In the genomic region with DNA sequence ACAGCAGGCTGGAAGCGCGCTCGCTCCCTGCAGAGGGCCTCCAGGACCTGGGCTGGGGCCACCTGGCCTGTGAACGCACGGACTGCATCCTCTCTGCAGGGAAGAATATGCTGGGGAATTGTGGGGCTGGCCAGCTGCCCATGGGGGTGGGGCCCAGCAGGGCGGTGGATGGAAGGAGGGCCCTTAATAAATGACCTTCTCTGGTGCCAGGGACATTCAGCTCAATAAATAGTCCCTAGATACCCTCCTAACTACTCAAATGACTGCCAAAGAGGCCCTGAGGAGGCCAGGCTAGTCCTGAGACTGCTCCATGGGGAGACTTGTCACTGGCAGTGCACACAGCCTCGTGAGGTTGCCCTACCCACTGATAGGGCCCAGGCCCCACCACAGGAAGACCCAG, we compare ENCODE assay signal across 14 mouse cellular contexts. TPM values are rescaled to one million over a fixed set of nuclear protein-coding genes. Genes with fewer than 3 reads are reported as not detected.
DNase-seq lines count a peak whose midpoint lies in the region; ATAC-seq and TF ChIP-seq lines count a peak whose summit lies in the region.
"Had no signal": no experiment of that assay in that cellular context is flagged by ENCODE, and none has a peak within 500 bp of the region (broad histone marks: within the 10 kb centered on the region; RNA-seq: fewer than 3 reads in every experiment).

No protein-coding gene starts in this region.

- TF ChIP-seq POLR2A in thymus, adult 2 months (IDR thresholded peaks at IDR 0.05; ENCODE audit: control insufficient read depth, extremely low read depth, insufficient read depth, low read length, poor library complexity) = no peak

- H3K4me1 ChIP-seq in midbrain, embryonic 10.5 days = peaks cover 38% of the 10 kb centered on the region
- H3K4me1 ChIP-seq in midbrain, embryonic 16.5 days (ENCODE audit: control insufficient read depth, insufficient read depth, low read length) = peaks cover 17% of the 10 kb centered on the region
- peaks cover 34% of the 10 kb centered on the region for H3K4me1 ChIP-seq in embryonic facial prominence, embryonic 10.5 days
- H3K4me1 ChIP-seq in limb, embryonic 13.5 days = peaks cover 18% of the 10 kb centered on the region
- peaks cover 15% of the 10 kb centered on the region for H3K4me1 ChIP-seq in thymus, adult 2 months (replicated peaks; ENCODE audit: control insufficient read depth, insufficient read depth, low read length)

- no peaks in the 10 kb centered on the region for H3K9me3 ChIP-seq in midbrain, embryonic 10.5 days (replicated peaks)
- no peaks in the 10 kb centered on the region for H3K9me3 ChIP-seq in midbrain, embryonic 16.5 days (replicated peaks; ENCODE audit: control insufficient read depth, low read length, poor library complexity, severe bottlenecking)
- no peaks in the 10 kb centered on the region for H3K9me3 ChIP-seq in embryonic facial prominence, embryonic 10.5 days
- H3K9me3 ChIP-seq in limb, embryonic 13.5 days = no peaks in the 10 kb centered on the region

- no peak for ATAC-seq in midbrain, embryonic 16.5 days
- no peak for ATAC-seq in limb, embryonic 13.5 days (ENCODE audit: low FRiP score, low read depth)
- ATAC-seq: activated CD4-positive, CD25-positive, alpha-beta regulatory T cell, adult 4 months had no signal

- DNase-seq in gastrocnemius, adult 2 months = peak; percentile 55
- no peak for DNase-seq in gastrocnemius, postnatal 36 days
- DNase-seq in midbrain, embryonic 10.5 days (ENCODE audit: low spot score) = no peak
- no peak for DNase-seq in embryonic facial prominence, embryonic 10.5 days (ENCODE audit: low spot score)
- DNase-seq in urinary bladder, postnatal 25 days (ENCODE audit: low spot score) = no peak
- no peak for DNase-seq in thymus, adult 2 months
- DNase-seq: gastrocnemius, postnatal 10 days; lung, embryonic 14.5 days; thymus, postnatal 4 days had no signal

- peaks cover 66% of the 10 kb centered on the region for H3K36me3 ChIP-seq in midbrain, embryonic 10.5 days
- H3K36me3 ChIP-seq in midbrain, embryonic 16.5 days (ENCODE audit: control insufficient read depth, insufficient read depth, low read length) = peaks cover 19% of the 10 kb centered on the region
- peaks cover 66% of the 10 kb centered on the region for H3K36me3 ChIP-seq in embryonic facial prominence, embryonic 10.5 days (replicated peaks)
- peaks cover 64% of the 10 kb centered on the region for H3K36me3 ChIP-seq in limb, embryonic 13.5 days
- no peaks in the 10 kb centered on the region; the same call in 1 of the 2 replicates for H3K36me3 ChIP-seq in thymus, adult 2 months (ENCODE audit: control insufficient read depth, insufficient read depth, low read length)

- H3K27ac ChIP-seq in gastrocnemius, adult 2 months = no peak overlapping the region; the same call in 1 of the 2 replicates
- no peak overlapping the region for H3K27ac ChIP-seq in midbrain, embryonic 10.5 days (replicated peaks)
- H3K27ac ChIP-seq in midbrain, embryonic 16.5 days (ENCODE audit: low read length) = no peak overlapping the region
- H3K27ac ChIP-seq in embryonic facial prominence, embryonic 10.5 days (replicated peaks) = no peak overlapping the region
- no peak overlapping the region for H3K27ac ChIP-seq in limb, embryonic 13.5 days
- no peak overlapping the region for H3K27ac ChIP-seq in thymus, adult 2 months (ENCODE audit: control insufficient read depth, insufficient read depth, low read length)

- intact Hi-C loops in gastrocnemius, adult 2 months (cut with DNase I) = no loop called here
- intact Hi-C loops in gastrocnemius, postnatal 36 days (cut with DNase I) = no loop called here

- no peak overlapping the region for H3K4me2 ChIP-seq in midbrain, embryonic 16.5 days (ENCODE audit: low read length)
- no peak overlapping the region for H3K4me2 ChIP-seq in limb, embryonic 13.5 days (replicated peaks)
- H3K4me2 ChIP-seq: lung, embryonic 14.5 days had no signal

- no peak overlapping the region for H3K9ac ChIP-seq in midbrain, embryonic 16.5 days (ENCODE audit: low read depth, low read length)
- H3K9ac ChIP-seq in limb, embryonic 13.5 days = peak overlapping the region; percentile 48
- H3K9ac ChIP-seq: lung, embryonic 14.5 days had no signal

- no peak overlapping the region for H3K4me3 ChIP-seq in gastrocnemius, adult 2 months
- peak overlapping the region; percentile 77; the same call in 1 of the 2 replicates for H3K4me3 ChIP-seq in midbrain, embryonic 10.5 days
- H3K4me3 ChIP-seq in midbrain, embryonic 16.5 days (ENCODE audit: low read depth, low read length) = no peak overlapping the region
- peak overlapping the region; percentile 75; the same call in 1 of the 2 replicates for H3K4me3 ChIP-seq in embryonic facial prominence, embryonic 10.5 days
- H3K4me3 ChIP-seq in limb, embryonic 13.5 days = no peak overlapping the region
- H3K4me3 ChIP-seq in thymus, adult 2 months (ENCODE audit: control insufficient read depth, insufficient read depth, low read length) = no peak overlapping the region

- H3K27me3 ChIP-seq in midbrain, embryonic 10.5 days (ENCODE audit: low read depth, poor library complexity, severe bottlenecking) = no peaks in the 10 kb centered on the region
- no peaks in the 10 kb centered on the region for H3K27me3 ChIP-seq in midbrain, embryonic 16.5 days (ENCODE audit: control insufficient read depth, insufficient read depth, low read depth, low read length)
- no peaks in the 10 kb centered on the region for H3K27me3 ChIP-seq in embryonic facial prominence, embryonic 10.5 days (replicated peaks; ENCODE audit: low read depth, poor library complexity, severe bottlenecking)
- H3K27me3 ChIP-seq in limb, embryonic 13.5 days = no peaks in the 10 kb centered on the region
- H3K27me3 ChIP-seq in thymus, adult 2 months (ENCODE audit: control insufficient read depth, insufficient read depth, low read length) = no peaks in the 10 kb centered on the region

- 88% methylated on average over 7 of the region's 7 CpGs for WGBS in midbrain, embryonic 10.5 days
- WGBS in midbrain, embryonic 16.5 days = 77% methylated on average over 7 of the region's 7 CpGs
- WGBS in embryonic facial prominence, embryonic 10.5 days = 88% methylated on average over 7 of the region's 7 CpGs
- 77% methylated on average over 7 of the region's 7 CpGs for WGBS in limb, embryonic 13.5 days
- 93% methylated on average over 7 of the region's 7 CpGs for WGBS in thymus, adult 2 months

- TF ChIP-seq CTCF in gastrocnemius, adult 2 months (IDR thresholded peaks at IDR 0.05) = no peak
- no peak for TF ChIP-seq CTCF in thymus, adult 2 months (IDR thresholded peaks at IDR 0.05; ENCODE audit: borderline replicate concordance, control insufficient read depth, extremely low read depth, insufficient read depth, low read length, poor library complexity)

RNA-seq across cellular contexts. Expression of a gene that starts 2.4 kb away (rescaled TPM):
- total RNA-seq in gastrocnemius, adult 2 months (2021) = 1 to 10 TPM; 9.0 to 9.1 TPM
- 10 to 100 TPM in 1 of 2 experiments, 1 to 10 TPM in 1; 8.7 to 10.1 TPM for total RNA-seq in gastrocnemius, postnatal 36 days (2021)
- polyA plus RNA-seq in midbrain, embryonic 10.5 days (2016; fragmentation: Nextera tagmentation; extraction: Ambion mirVana) = 75.8 and 103 TPM in 2 replicates
- 147 and 165 TPM in 2 replicates for polyA plus RNA-seq in midbrain, embryonic 16.5 days (2015; fragmentation: Nextera tagmentation; extraction: Ambion mirVana)
- polyA plus RNA-seq in embryonic facial prominence, embryonic 10.5 days (2016; fragmentation: Nextera tagmentation; extraction: Ambion mirVana) = 59.9 and 69.1 TPM in 2 replicates
- polyA plus RNA-seq in limb, embryonic 13.5 days (2015; fragmentation: Nextera tagmentation; extraction: Ambion mirVana) = 85.1 and 98.6 TPM in 2 replicates
- polyA plus RNA-seq in thymus, adult 2 months (2012; rRNA removed) = 73.9 and 80.3 TPM in 2 replicates

RNA-seq across cellular contexts. Expression of a gene that starts 3.3 kb away (rescaled TPM):
- not detected for total RNA-seq in gastrocnemius, adult 2 months (2021)
- total RNA-seq in gastrocnemius, postnatal 36 days (2021) = not detected
- polyA plus RNA-seq in midbrain, embryonic 10.5 days (2016; fragmentation: Nextera tagmentation; extraction: Ambion mirVana) = 0.79 and 1.2 TPM in 2 replicates
- polyA plus RNA-seq in midbrain, embryonic 16.5 days (2015; fragmentation: Nextera tagmentation; extraction: Ambion mirVana) = 0.34 and 0.39 TPM in 2 replicates
- polyA plus RNA-seq in embryonic facial prominence, embryonic 10.5 days (2016; fragmentation: Nextera tagmentation; extraction: Ambion mirVana) = 0.62 and 1.2 TPM in 2 replicates
- 0.27 and 0.31 TPM in 2 replicates for polyA plus RNA-seq in limb, embryonic 13.5 days (2015; fragmentation: Nextera tagmentation; extraction: Ambion mirVana)
- polyA plus RNA-seq in thymus, adult 2 months (2012; rRNA removed) = 0.27 and 0.48 TPM in 2 replicates
- total RNA-seq: gastrocnemius, postnatal 10 days; left cerebral cortex, adult 2 months had no signal

RNA-seq across cellular contexts. Expression of a gene that starts 9.5 kb away (rescaled TPM):
- total RNA-seq in gastrocnemius, adult 2 months (2021) = 10 to 100 TPM; 28.6 to 38.7 TPM
- total RNA-seq in gastrocnemius, postnatal 36 days (2021) = 10 to 100 TPM; 26.0 to 30.5 TPM
- polyA plus RNA-seq in midbrain, embryonic 10.5 days (2016; fragmentation: Nextera tagmentation; extraction: Ambion mirVana) = 28.1 and 29.5 TPM in 2 replicates
- 29.0 and 30.2 TPM in 2 replicates for polyA plus RNA-seq in midbrain, embryonic 16.5 days (2015; fragmentation: Nextera tagmentation; extraction: Ambion mirVana)
- 23.9 and 25.9 TPM in 2 replicates for polyA plus RNA-seq in embryonic facial prominence, embryonic 10.5 days (2016; fragmentation: Nextera tagmentation; extraction: Ambion mirVana)
- polyA plus RNA-seq in limb, embryonic 13.5 days (2015; fragmentation: Nextera tagmentation; extraction: Ambion mirVana) = 25.5 and 25.7 TPM in 2 replicates
- polyA plus RNA-seq in thymus, adult 2 months (2012; rRNA removed) = 29.1 and 33.5 TPM in 2 replicates

RNA-seq across cellular contexts. Expression of a gene that starts 9.6 kb away (rescaled TPM):
- 10 to 100 TPM; 35.9 to 43.7 TPM for total RNA-seq in gastrocnemius, adult 2 months (2021)
- total RNA-seq in gastrocnemius, postnatal 36 days (2021) = 10 to 100 TPM; 34.8 to 38.9 TPM
- polyA plus RNA-seq in midbrain, embryonic 10.5 days (2016; fragmentation: Nextera tagmentation; extraction: Ambion mirVana) = 71.8 and 88.0 TPM in 2 replicates
- 91.8 and 96.9 TPM in 2 replicates for polyA plus RNA-seq in midbrain, embryonic 16.5 days (2015; fragmentation: Nextera tagmentation; extraction: Ambion mirVana)
- polyA plus RNA-seq in embryonic facial prominence, embryonic 10.5 days (2016; fragmentation: Nextera tagmentation; extraction: Ambion mirVana) = 62.3 and 67.8 TPM in 2 replicates
- 65.5 and 73.1 TPM in 2 replicates for polyA plus RNA-seq in limb, embryonic 13.5 days (2015; fragmentation: Nextera tagmentation; extraction: Ambion mirVana)
- polyA plus RNA-seq in thymus, adult 2 months (2012; rRNA removed) = 141 and 162 TPM in 2 replicates

RNA-seq across cellular contexts. Expression of a gene that starts 12.4 kb away (rescaled TPM):
- total RNA-seq in gastrocnemius, adult 2 months (2021) = not detected
- not detected for total RNA-seq in gastrocnemius, postnatal 36 days (2021)
- polyA plus RNA-seq in midbrain, embryonic 10.5 days (2016; fragmentation: Nextera tagmentation; extraction: Ambion mirVana) = 2.9 TPM in 1 of 2 replicates, not detected in the other
- 1.3 TPM in 1 of 2 replicates, not detected in the other for polyA plus RNA-seq in midbrain, embryonic 16.5 days (2015; fragmentation: Nextera tagmentation; extraction: Ambion mirVana)
- 0.95 and 1.0 TPM in 2 replicates for polyA plus RNA-seq in embryonic facial prominence, embryonic 10.5 days (2016; fragmentation: Nextera tagmentation; extraction: Ambion mirVana)
- 2.2 TPM in 1 of 2 replicates, not detected in the other for polyA plus RNA-seq in limb, embryonic 13.5 days (2015; fragmentation: Nextera tagmentation; extraction: Ambion mirVana)
- polyA plus RNA-seq in thymus, adult 2 months (2012; rRNA removed) = 1.1 TPM in 1 of 2 replicates, not detected in the other
- total RNA-seq: gastrocnemius, postnatal 10 days had no signal
- polyA plus RNA-seq: activated CD4-positive, CD25-positive, alpha-beta regulatory T cell, adult 4 months; lung, embryonic 14.5 days; small intestine, adult 2 months had no signal

Comparison
In these comparisons a context has a peak if more than half of its experiments do, and no peak if none do; other contexts are left out.
1. H3K4me3 ChIP-seq: peak in midbrain, embryonic 10.5 days (single experiment) and embryonic facial prominence, embryonic 10.5 days (single experiment); none in gastrocnemius, adult 2 months (single experiment), midbrain, embryonic 16.5 days (single experiment), limb, embryonic 13.5 days (single experiment) and thymus, adult 2 months (single experiment).